Mouse (Mus musculus): ENCODE results near the gene Olfr1262.

Gene Olfr1262

DNA sequence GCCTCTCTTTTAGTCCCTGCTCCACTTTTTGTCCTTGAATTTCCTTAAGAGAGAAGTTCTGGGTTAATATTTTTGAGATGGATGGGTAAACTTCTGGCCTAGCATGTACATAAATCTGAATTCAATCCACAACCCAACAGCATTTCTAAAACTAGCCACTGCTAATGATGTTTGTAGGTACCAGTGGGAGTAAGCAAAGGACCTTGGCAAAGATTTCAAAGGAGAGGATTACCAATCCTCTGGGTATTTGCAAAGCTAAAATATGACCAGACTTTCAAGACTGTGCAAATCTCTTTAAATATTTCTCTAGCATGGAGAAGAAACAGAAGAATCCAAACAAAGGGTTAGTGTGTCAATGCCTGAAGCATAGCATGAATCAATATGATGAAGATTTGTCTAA lies at the start of gene Olfr1262:
Olfr1262 (plus strand) TSS at position 301 of the 400 bp plus-strand sequence.
- no peak for DNase-seq (ENCODE audit: low spot score)

DNA sequence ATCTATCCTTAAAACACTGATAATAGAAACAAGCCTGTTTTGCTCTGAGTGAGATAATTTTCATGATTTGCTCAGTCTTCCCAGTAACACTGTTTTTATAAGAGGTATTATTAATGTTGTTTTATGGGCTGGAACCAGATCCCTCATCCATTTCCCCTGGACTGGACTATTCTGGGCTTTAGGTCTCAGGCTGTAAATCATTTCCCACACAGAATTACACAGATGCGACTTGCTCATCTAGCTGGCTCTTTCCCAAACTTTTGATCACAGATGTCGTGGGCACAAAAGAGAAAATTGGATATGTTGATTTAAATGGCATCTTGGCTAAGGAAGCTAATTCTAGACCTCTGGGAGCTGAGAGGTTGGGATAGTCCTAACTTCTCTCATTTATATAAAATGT lies 25.8 kb upstream of the Olfr1262 start, which contains the start of gene Olfr1260:
Olfr1260 (plus strand) TSS at position 157 of the 400 bp plus-strand sequence.
- DNase-seq (ENCODE audit: low spot score), result no peak

DNA sequence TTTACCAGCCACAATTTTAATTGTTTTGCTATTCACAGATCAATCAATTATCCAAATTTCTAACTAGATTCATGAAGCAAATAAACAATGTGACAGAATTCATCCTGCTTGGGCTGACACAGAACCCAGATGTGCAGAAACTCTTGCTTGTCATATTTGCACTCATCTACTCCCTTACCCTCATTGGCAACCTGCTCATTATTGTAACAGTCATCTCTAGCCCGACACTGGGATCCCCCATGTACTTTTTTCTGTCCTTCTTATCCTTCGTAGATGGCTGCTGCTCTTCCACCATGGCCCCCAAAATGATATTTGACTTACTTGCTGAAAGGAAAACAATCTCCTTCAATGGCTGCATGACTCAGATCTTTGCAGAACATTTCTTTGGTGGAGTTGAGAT lies 22.2 kb upstream of the Olfr1262 start:
- DNase-seq (ENCODE audit: low spot score), result no peak

DNA sequence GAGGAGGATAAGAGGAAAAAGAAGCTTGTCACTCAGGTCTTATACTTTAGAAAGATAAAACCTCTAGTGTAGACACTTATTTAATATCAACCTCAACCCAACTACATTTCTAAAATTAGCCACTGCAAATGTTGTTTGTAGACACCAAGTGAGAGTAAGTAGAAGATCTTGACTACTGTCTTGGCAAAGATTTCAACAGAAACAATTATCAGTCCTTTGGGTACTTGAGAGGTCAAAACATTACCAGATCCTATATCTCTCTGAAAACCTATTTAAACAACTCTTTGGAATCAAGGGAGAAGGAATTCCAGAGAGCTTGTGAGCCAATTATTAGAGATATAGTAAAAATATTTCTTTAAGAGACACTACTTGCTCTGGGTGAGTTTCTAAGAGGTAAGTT lies 9.0 kb upstream of the Olfr1262 start, which contains the start of gene Olfr1261:
Olfr1261 (plus strand) TSS at position 301 of the 400 bp plus-strand sequence.
- no peak for DNase-seq (ENCODE audit: low spot score)

DNA sequence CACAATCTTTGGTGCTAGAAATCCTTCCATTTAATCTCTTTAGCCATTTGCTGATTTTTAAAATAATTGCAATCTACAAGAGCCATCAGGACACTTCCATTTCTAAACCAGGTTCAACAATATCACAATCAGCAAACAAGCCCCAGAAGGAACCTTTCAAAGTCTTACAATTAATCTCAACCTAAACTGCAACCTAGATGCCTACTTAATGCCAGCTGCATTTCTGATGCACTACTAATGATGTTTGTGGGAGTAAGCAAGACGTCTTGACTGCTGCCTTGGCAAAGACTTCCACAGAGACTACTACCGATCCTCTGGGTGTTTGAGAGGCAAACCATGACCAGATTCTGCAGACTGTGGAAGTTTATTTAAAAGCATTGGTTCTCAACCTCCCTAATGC lies 11.9 kb downstream of the Olfr1262 start, which contains the start of gene Olfr1263:
Olfr1263 (plus strand) TSS at position 301 of the 400 bp plus-strand sequence.
- DNase-seq (ENCODE audit: low spot score), result no peak

DNA sequence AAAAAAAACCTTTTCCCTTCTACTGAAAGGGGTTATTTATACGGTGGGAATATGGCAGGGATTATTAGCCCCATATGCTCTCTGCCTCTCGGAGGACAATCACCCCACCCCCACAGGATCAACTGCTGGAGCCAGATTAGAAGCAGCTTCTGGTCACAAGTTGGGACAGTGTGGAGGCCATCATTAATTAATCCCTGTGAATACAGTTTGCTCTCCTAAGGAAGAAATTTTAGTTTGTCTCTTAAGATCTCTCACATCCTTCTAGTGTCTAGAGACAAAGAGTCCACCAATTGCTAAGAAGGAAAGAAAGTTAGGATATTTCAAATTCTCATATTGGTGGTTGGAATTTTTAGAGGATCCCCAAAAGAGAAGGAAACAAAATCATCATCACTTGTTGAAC lies 25.5 kb downstream of the Olfr1262 start, which contains the start of gene Olfr1264:
Olfr1264 (minus strand) TSS at position 101 of the 400 bp plus-strand sequence.
- DNase-seq (ENCODE audit: low spot score), result no peak

DNA sequence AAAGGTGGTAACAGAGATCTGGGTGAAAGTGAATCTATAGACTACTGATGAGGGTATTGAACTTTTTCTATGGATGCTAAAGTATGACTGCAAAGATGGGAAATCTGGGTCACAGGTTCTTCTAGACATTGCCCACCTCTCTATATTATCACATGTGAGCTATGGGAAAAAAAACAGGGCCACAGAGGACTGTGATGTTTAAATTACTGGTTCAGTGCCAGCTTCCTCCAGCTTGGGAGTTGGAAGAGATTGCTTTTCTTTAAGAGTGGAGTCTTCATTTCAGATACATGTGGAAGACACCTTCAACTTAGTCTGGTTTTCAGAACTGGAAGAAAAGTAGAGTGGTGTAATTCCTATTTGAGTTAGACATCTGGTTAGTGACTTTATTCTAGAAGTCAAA lies 35.1 kb downstream of the Olfr1262 start, which contains the start of gene Olfr1265:
Olfr1265 (plus strand) TSS at position 301 of the 400 bp plus-strand sequence.
- DNase-seq (ENCODE audit: low spot score), result no peak
